Mouse (Mus musculus) bone marrow macrophage, adult 2 months (primary cell): Measurements from ENCODE around the gene Swi5.

ENCODE experiments used
- CTCF ChIP-seq: IDR thresholded peaks from 2 replicates; pipeline ENCODE4 v1.5.1; 2012; ENCODE audit warnings: low read depth, mild to moderate bottlenecking, low read length, moderate library complexity
- POLR2A ChIP-seq: IDR thresholded peaks from 2 replicates; pipeline ENCODE4 v1.6.1; 2012; ENCODE audit warnings: mild to moderate bottlenecking, low read depth, low read length, borderline replicate concordance

DNA sequence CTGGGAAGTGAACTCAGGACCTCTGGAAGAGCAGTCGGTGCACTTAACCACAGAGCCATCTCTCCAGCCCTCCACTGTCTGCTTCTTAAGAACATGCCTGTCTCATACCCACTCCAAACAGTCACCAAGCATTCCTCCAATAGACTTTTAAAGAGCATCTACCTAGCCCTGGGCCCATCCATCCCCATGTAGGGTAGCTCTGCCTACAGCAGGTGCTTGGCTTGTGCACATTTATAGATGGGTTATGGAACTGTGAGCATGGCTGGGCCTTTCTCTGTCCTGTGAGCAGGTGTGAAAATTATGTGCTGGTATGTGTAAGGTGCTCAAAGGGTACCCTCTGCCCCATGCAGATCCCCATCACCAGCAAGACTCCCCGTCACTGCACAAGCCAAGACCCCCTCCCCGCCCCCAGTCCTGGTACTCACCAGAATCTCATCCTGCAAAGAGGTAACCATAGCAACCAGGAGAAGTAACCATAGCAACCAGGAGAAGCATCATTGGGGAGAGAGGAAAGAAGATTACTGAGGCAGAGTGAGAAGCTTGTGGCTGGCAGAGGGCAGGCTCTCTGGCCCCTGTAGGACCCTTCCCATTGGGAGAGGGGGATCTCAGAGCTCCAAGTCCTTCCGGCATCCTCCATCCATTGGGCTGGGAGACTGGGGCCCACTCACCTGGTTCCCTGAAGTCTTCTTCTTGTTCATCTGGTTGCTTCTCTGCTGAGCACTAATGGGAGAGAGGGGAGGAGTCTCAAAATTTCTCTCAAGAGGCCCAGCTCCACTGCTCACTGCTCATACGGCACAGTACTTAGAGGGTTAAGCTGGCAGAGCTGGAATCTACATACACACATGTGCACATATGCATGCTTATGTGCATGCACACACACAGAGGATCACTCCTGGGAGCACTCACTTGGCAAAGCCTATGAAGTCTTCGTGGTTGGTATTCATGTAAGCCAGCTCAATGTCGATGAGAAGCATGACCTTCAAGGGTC is 35.2 kb upstream of the Swi5 start:
- TF ChIP-seq POLR2A, result no peak
- no peak for TF ChIP-seq CTCF
